Mouse (Mus musculus) A20 (cell line): ENCODE results near the gene Mamstr.

Experiments
- DNase-seq: peaks from one replicate; pipeline ENCODE4 v3.0.0-alpha.2; 2011; ENCODE audit warnings: low read depth, low spot score

The Mamstr gene

GRCm38 (mm10) chr7:45628364-45629294, 11.1 kb upstream of the Mamstr start:
- DNase-seq = peak; percentile 93

DNA sequence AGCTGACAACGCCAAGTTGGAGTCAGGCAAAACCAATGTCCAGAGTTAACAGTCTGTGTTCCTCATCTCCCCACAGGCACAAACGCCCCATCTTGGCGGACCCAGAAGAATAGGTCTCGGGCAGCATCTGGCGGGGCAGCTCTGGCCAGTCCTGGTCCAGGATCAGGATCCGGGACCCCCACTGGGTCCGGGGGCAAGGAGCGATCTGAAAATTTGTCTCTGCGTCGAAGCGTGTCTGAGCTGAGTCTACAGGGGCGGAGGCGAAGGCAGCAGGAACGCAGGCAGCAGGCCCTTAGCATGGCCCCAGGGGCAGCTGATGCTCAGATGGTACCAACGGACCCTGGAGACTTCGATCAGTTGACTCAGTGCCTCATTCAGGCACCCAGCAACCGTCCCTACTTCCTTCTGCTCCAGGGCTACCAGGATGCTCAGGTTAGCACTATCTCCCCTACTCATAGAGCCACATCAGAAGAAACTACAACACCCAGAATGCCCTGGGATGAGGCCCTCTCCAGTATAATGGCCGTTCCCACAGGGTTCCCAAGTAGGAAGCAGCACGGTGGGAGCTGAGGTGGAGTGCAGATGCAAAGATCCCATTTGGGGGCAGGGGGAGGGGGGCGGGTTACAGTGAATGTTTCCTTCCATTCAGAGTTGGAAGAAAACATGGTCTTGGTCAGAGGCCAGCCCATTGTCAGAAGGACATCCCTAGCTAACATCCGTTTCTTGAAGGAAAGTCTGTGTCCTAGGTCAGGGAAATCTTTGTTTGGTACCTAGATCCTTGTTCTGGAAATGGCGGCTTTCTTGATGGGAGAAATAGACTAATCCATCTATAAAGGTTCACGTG, 9.5 kb upstream of the Mamstr start:
- DNase-seq = no peak

DNA sequence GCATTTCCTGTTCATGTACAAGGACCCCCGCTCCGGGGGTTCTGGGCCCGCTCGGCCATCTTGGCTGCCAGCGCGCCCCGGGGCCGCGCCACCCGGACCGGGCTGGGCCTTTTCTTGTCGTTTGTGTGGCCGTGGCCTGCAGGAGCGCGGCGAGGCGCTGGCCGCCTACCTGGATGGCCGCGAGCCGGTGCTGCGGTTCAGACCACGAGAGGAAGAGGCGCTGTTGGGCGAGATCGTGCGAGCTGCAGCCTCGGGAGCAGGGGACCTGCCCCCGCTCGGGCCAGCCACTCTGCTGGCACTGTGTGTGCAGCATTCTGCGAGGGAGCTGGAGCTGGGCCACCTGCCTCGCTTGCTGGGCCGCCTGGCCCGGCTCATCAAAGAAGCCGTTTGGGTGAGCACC, 7.3 kb upstream of the Mamstr start:
- DNase-seq = no peak

- peak; percentile 69 for DNase-seq
These were observed 4.7 kb upstream of the Mamstr start for GRCm38 (mm10) chr7:45634946-45635681.

DNA sequence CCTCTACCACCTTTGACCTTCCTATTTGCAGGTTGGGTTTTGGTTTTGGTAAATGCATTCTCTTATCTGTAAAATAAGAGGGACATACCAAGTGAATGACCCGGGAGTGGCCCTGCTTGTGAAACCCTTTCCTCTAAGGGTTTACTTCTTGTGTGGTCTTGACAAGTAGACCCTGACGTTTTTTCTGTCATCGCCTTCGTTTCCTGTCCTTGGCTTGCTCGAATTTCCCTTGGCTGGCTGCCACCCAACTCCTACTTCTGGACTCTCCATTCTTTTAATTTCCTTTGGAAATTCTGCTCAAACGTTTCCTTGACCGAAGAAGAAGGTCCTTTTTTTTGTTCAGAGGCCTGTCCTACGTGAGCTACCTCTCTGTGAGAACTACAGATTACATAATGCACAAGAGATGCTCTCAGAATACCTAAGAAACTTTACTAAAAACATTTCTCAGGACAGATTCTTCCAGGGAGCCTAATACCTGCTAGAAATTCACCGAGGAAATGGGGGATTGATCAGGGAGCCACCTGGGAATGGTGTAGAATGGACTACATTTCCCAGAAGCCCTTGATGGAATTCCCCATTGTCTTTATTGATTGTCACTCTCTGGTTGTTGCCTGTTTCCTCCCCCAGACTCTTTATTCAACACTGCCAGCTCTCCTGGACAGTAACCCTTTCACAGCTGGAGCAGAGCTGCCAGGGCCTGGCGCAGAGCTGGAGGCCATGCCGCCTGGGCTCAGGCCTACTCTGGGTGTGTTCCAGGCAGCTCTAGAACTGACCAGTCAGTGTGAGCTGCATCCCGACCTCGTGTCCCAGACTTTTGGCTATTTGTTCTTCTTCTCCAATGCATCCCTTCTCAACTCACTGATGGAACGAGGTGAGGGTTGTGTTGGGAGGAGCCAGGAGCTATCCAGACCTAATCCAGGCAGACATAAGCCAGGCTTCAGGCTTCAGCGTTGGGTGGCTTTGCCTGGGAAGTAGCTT, 3.8 kb upstream of the Mamstr start:
- no peak for DNase-seq

GRCm38 (mm10) chr7:45637710-45638109, 2.1 kb upstream of the Mamstr start:
- DNase-seq = no peak

- DNase-seq = no peak
These were observed 965 bp upstream of the Mamstr start for GRCm38 (mm10) chr7:45638623-45639401.

- no peak for DNase-seq
These were observed 597 bp downstream of the Mamstr start for GRCm38 (mm10) chr7:45640191-45640957.

GRCm38 (mm10) chr7:45641391-45642040, 1.7 kb downstream of the Mamstr start:
- no peak for DNase-seq

GRCm38 (mm10) chr7:45642083-45642482, 2.3 kb downstream of the Mamstr start:
- no peak for DNase-seq

DNA sequence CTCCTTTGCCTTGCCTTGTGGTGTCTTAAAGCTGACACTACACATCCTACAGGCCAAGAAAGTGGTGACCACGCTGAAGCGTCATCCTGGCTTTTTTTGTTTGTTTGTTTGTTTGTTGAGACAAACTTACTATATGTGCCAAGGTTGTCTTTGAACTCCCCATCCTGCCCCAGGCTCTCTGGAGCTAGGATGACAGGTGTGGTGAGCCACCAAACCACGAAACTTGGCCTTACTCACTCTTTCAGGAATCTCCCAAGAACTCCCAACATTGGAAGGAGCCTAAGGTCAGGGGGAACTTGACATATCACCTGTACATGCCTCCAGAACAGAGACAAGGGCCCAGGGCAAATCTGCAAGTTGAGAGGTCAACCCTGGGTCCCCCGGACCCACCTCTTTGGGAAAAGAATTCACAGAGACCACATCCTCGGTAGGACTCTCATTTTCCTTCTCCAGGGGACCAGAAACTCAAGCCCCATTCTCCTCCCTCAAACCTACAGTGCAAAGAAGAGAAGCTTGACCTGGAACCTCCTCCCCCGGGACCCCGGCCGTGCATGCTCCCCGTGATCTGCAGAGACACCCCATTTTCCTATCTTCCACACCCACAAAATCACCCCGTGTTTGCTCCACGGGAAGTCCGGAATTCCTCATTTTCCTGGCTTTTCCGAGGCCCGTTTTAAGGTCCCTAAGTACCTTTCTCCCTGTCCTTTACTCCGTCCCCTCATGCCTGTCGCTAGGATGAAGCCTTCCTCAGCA, 2.9 kb downstream of the Mamstr start:
- no peak for DNase-seq

DNA sequence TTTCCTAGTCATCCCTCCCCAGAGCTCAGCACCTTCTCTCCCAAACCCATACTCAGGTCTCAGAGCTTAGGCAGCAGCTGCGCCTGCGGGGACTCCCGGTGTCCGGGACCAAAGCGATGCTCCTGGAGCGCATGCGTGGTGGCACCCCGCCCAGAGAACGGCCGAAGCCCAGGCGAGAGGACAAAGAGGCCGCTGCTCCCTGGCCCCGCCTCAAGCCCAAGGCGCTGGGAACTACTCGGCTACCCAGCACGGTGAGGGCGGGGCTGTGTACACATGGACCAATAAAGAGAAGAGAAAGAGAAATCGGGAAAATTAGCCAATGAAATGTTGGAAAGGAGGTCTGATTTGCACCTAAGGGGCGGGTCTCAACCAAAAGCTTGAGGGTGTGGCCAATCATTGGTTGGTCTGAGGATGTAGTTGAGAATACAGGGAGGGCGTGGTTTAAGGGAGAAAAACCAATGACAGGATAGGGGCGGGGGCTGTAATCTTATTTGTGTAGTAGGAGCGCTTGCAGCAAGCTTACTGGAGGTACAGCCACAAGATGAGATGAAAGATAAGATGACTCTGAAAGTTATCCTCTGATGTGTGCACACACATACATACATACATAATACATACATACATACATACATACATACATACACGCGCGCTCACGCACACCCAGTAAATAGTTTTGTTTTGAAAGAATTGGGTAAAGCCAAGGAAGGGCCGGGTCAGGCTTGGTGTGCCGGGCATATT, 3.8 kb downstream of the Mamstr start:
- peak; percentile 97 for DNase-seq

- no peak for DNase-seq
These were observed 4.4 kb downstream of the Mamstr start for GRCm38 (mm10) chr7:45644183-45644582.

DNA sequence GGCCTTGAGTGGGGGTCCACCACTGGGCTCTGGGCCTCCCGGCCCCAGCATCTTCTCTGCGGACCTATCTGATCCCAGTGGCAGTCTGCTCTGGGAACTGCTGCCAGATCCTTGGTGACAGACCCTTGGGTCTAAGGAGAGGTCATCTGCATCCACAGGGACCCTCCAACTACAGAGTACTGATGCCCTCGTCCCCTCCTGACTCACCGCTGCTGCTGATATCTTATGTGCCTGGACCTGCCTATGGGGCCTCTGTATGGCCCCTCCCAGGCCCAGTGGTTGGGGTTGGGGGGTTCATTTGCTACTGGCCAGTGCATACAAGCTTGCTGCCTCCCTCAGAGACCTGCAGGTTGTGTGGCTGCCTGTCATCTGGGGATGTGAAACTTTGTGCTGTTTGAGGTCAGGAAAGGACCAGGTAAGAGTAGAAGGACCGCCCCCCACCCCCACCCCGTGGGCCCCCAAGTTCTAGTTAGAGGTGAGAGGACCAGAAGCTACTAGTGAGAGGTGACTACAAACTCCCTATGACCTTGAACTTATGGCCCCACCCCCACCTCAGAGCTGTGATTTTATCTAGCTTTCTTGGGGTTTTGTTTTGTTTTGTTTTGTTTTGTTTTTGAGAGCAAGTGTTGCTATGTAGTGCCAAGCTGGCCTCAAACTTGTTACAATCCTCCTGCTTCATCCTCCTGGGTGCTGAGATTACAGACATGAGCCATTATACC, 5.3 kb downstream of the Mamstr start:
- no peak for DNase-seq

DNA sequence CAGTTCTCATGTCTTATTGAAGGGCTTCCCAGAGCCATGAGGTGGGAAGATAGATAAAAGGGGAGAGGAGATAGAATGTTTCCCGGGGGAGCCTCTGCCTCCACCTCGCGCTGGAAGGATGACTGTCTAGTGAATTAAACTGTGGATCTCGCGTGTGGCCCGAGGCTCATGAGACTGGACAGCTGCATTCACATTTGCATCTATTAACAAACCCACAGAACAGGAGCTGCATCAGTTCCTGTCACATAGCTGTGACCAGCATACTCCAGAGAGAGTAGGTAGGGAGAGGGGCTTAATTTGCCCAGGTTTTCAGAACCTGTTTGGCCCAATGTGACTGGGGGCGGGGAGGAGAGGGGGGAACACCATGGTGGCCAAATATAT, 5.8 kb downstream of the Mamstr start:
- no peak for DNase-seq

- no peak for DNase-seq
These were observed 6.9 kb downstream of the Mamstr start for GRCm38 (mm10) chr7:45646671-45647070.

DNA sequence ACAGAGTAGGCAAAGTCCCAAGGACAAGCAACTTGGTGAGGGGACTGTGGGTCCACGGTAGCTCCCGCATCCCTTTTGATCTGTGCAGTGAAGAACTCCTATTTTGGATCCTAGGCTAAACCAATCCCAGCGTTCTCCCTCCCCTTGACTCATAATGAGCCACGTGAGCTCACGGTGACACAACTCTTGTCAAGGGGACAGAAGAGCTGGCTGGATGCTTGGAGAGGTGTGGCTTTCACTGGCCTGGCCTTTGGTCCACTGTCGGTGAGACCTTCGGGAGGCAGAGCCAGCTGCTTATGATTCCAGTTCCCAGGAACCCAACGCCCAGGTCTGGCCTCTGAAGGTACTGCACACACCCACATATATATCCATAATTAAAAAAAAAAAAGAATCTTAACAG, 9.6 kb downstream of the Mamstr start:
- no peak for DNase-seq
